Mouse (Mus musculus): ENCODE measurements around the gene Tgfb1i1. TPM values are rescaled to one million over a fixed set of nuclear protein-coding genes. Genes with fewer than 3 reads are reported as not detected.

Gene Tgfb1i1
- polyA plus RNA-seq, 1 experiment from 2014 or later = 160 TPM

GRCm38 (mm10) chr7:128271496-128271895 is 24.9 kb downstream of the Tgfb1i1 start:
- Histone ChIP-seq H3K27me3 (replicated peaks; ENCODE audit: insufficient read depth, low read length) (no peaks in the 10 kb centered on the region), H3K4me1 (ENCODE audit: insufficient read depth, low read depth, low read length) (no peaks in the 10 kb centered on the region), H3K9me3 (ENCODE audit: low read length) (no peaks in the 10 kb centered on the region), H3K4me2 (replicated peaks; ENCODE audit: low read depth, low read length) (no peak overlapping the region), H3K27ac (ENCODE audit: low read length) (no peak overlapping the region), H3K36me3 (ENCODE audit: insufficient read depth, low read length) (peaks cover 32% of the 10 kb centered on the region), H3K9ac (replicated peaks; ENCODE audit: low read depth) (no peak overlapping the region), H3K4me3 (ENCODE audit: low read depth, low read length) (no peak overlapping the region)
- ATAC-seq = no peak
- no peak for TF ChIP-seq EP300 (IDR thresholded peaks at IDR 0.05)
- TF ChIP-seq CTCF (IDR thresholded peaks at IDR 0.05) = no peak
- WGBS = 88% methylated on average over 9 of the region's 9 CpGs
- DNase-seq (ENCODE audit: low spot score) = no peak

- H3K4me3 ChIP-seq (ENCODE audit: low read depth, low read length) = no peak overlapping the region
- DNase-seq (ENCODE audit: low spot score) (no peak), ATAC-seq (no peak)
- no peaks in the 10 kb centered on the region for H3K9me3 ChIP-seq (ENCODE audit: low read length)
- H3K27me3 ChIP-seq (replicated peaks; ENCODE audit: insufficient read depth, low read length) = no peaks in the 10 kb centered on the region
- H3K4me2 ChIP-seq (replicated peaks; ENCODE audit: low read depth, low read length) = no peak overlapping the region
- TF ChIP-seq EP300 (IDR thresholded peaks at IDR 0.05) = no peak
- TF ChIP-seq CTCF (IDR thresholded peaks at IDR 0.05) = no peak
- WGBS = 92% methylated on average over 6 of the region's 6 CpGs
- H3K9ac ChIP-seq (replicated peaks; ENCODE audit: low read depth) = no peak overlapping the region
- peaks cover 3% of the 10 kb centered on the region; the same call in 1 of the 2 replicates for H3K4me1 ChIP-seq (ENCODE audit: insufficient read depth, low read depth, low read length)
- peaks cover 42% of the 10 kb centered on the region for H3K36me3 ChIP-seq (ENCODE audit: insufficient read depth, low read length)
- no peak overlapping the region for H3K27ac ChIP-seq (ENCODE audit: low read length)
These were observed 29.4 kb downstream of the Tgfb1i1 start for GRCm38 (mm10) chr7:128276051-128276450.

- H3K4me2 ChIP-seq (replicated peaks; ENCODE audit: low read depth, low read length) = no peak overlapping the region
- H3K9ac ChIP-seq (replicated peaks; ENCODE audit: low read depth) = no peak overlapping the region
- peaks cover 3% of the 10 kb centered on the region; the same call in 1 of the 2 replicates for H3K4me1 ChIP-seq (ENCODE audit: insufficient read depth, low read depth, low read length)
- H3K27me3 ChIP-seq (replicated peaks; ENCODE audit: insufficient read depth, low read length) = no peaks in the 10 kb centered on the region
- ATAC-seq = no peak
- TF ChIP-seq CTCF (IDR thresholded peaks at IDR 0.05) (no peak), EP300 (IDR thresholded peaks at IDR 0.05) (no peak)
- no peak for DNase-seq (ENCODE audit: low spot score)
- H3K36me3 ChIP-seq (ENCODE audit: insufficient read depth, low read length) = peaks cover 24% of the 10 kb centered on the region; the same call in 1 of the 2 replicates
- H3K4me3 ChIP-seq (ENCODE audit: low read depth, low read length) = no peak overlapping the region
- WGBS = 95% methylated on average over 4 of the region's 4 CpGs
- no peak overlapping the region for H3K27ac ChIP-seq (ENCODE audit: low read length)
- no peaks in the 10 kb centered on the region for H3K9me3 ChIP-seq (ENCODE audit: low read length)
These were observed 33.1 kb downstream of the Tgfb1i1 start for GRCm38 (mm10) chr7:128279750-128280149.

GRCm38 (mm10) chr7:128281765-128282164 is 35.2 kb downstream of the Tgfb1i1 start:
- WGBS = 86% methylated on average over 11 of the region's 11 CpGs
- H3K9ac ChIP-seq (replicated peaks; ENCODE audit: low read depth) = no peak overlapping the region
- H3K27ac ChIP-seq (ENCODE audit: low read length) = no peak overlapping the region
- peaks cover 3% of the 10 kb centered on the region; the same call in 1 of the 2 replicates for H3K4me1 ChIP-seq (ENCODE audit: insufficient read depth, low read depth, low read length)
- H3K27me3 ChIP-seq (replicated peaks; ENCODE audit: insufficient read depth, low read length) = no peaks in the 10 kb centered on the region
- DNase-seq (ENCODE audit: low spot score) (no peak), ATAC-seq (no peak)
- H3K4me2 ChIP-seq (replicated peaks; ENCODE audit: low read depth, low read length) = no peak overlapping the region
- H3K36me3 ChIP-seq (ENCODE audit: insufficient read depth, low read length) = peaks cover 15% of the 10 kb centered on the region; the same call in 1 of the 2 replicates
- H3K9me3 ChIP-seq (ENCODE audit: low read length) = no peaks in the 10 kb centered on the region
- H3K4me3 ChIP-seq (ENCODE audit: low read depth, low read length) = no peak overlapping the region
- TF ChIP-seq EP300 (IDR thresholded peaks at IDR 0.05) (no peak), CTCF (IDR thresholded peaks at IDR 0.05) (no peak)

GRCm38 (mm10) chr7:128282532-128283244 is 36.1 kb downstream of the Tgfb1i1 start:
- Histone ChIP-seq H3K36me3 (ENCODE audit: insufficient read depth, low read length) (peaks cover 13% of the 10 kb centered on the region; the same call in 1 of the 2 replicates), H3K4me1 (ENCODE audit: insufficient read depth, low read depth, low read length) (peaks cover 3% of the 10 kb centered on the region; the same call in 1 of the 2 replicates), H3K27me3 (replicated peaks; ENCODE audit: insufficient read depth, low read length) (no peaks in the 10 kb centered on the region), H3K9me3 (ENCODE audit: low read length) (no peaks in the 10 kb centered on the region), H3K27ac (ENCODE audit: low read length) (peak overlapping the region; percentile 60), H3K4me3 (ENCODE audit: low read depth, low read length) (no peak overlapping the region), H3K9ac (replicated peaks; ENCODE audit: low read depth) (0 out of 2 replicates have a peak overlapping the region, but pooled peaks have one; percentile 6), H3K4me2 (replicated peaks; ENCODE audit: low read depth, low read length) (no peak overlapping the region)
- no peak; the same call in 1 of the 2 replicates for TF ChIP-seq CTCF (IDR thresholded peaks at IDR 0.05)
- 0 out of 2 replicates have a peak, but pooled peaks have one; percentile 15 for TF ChIP-seq EP300 (IDR thresholded peaks at IDR 0.05)
- DNase-seq (ENCODE audit: low spot score) (peak; percentile 93), ATAC-seq (peak; percentile 74)
- 39% methylated on average over 7 of the region's 7 CpGs for WGBS

GRCm38 (mm10) chr7:128284047-128284446 is 37.4 kb downstream of the Tgfb1i1 start:
- H3K27ac ChIP-seq (ENCODE audit: low read length) = no peak overlapping the region
- no peak for DNase-seq (ENCODE audit: low spot score)
- TF ChIP-seq EP300 (IDR thresholded peaks at IDR 0.05) = no peak
- no peak for TF ChIP-seq CTCF (IDR thresholded peaks at IDR 0.05)
- H3K9ac ChIP-seq (replicated peaks; ENCODE audit: low read depth) = no peak overlapping the region
- 57% methylated on average over 5 of the region's 5 CpGs for WGBS
- H3K36me3 ChIP-seq (ENCODE audit: insufficient read depth, low read length) = peaks cover 8% of the 10 kb centered on the region; the same call in 1 of the 2 replicates
- no peaks in the 10 kb centered on the region for H3K27me3 ChIP-seq (replicated peaks; ENCODE audit: insufficient read depth, low read length)
- no peak overlapping the region for H3K4me3 ChIP-seq (ENCODE audit: low read depth, low read length)
- H3K4me2 ChIP-seq (replicated peaks; ENCODE audit: low read depth, low read length) = no peak overlapping the region
- ATAC-seq = no peak
- no peaks in the 10 kb centered on the region for H3K4me1 ChIP-seq (ENCODE audit: insufficient read depth, low read depth, low read length)
- no peaks in the 10 kb centered on the region for H3K9me3 ChIP-seq (ENCODE audit: low read length)

Data from lung, postnatal 0 days (tissue).